Mouse (Mus musculus): ENCODE measurements around the gene Lgsn.
A peak's percentile ranks its signal among the peaks of the same experiment; 100 is the strongest.

The Lgsn gene

GRCm38 (mm10) chr1:31176101-31176500 is at the start of gene Lgsn:
Gene Lgsn (plus strand): TSS chr1:31176401.
- no peak for DNase-seq (ENCODE audit: low read depth, low spot score)

GRCm38 (mm10) chr1:31138387-31138786 is 37.8 kb upstream of the Lgsn start:
- DNase-seq (ENCODE audit: low read depth, low spot score): no peak

GRCm38 (mm10) chr1:31142288-31143094 is 33.7 kb upstream of the Lgsn start:
- DNase-seq (ENCODE audit: low read depth, low spot score): no peak

- no peak for DNase-seq (ENCODE audit: low read depth, low spot score)
Observed at GRCm38 (mm10) chr1:31143571-31143970, 32.6 kb upstream of the Lgsn start.

- no peak for DNase-seq (ENCODE audit: low read depth, low spot score)
Observed at GRCm38 (mm10) chr1:31149671-31150070, 26.5 kb upstream of the Lgsn start.

GRCm38 (mm10) chr1:31150546-31150945 is 25.7 kb upstream of the Lgsn start:
- no peak for DNase-seq (ENCODE audit: low read depth, low spot score)

- DNase-seq (ENCODE audit: low read depth, low spot score): peak; percentile 30
Observed at GRCm38 (mm10) chr1:31152799-31153426, 23.3 kb upstream of the Lgsn start.

- peak; percentile 67 for DNase-seq (ENCODE audit: low read depth, low spot score)
Observed at GRCm38 (mm10) chr1:31153793-31154349, 22.3 kb upstream of the Lgsn start.

GRCm38 (mm10) chr1:31156185-31156584 is 20.0 kb upstream of the Lgsn start:
- DNase-seq (ENCODE audit: low read depth, low spot score): no peak

- DNase-seq (ENCODE audit: low read depth, low spot score): no peak
Observed at GRCm38 (mm10) chr1:31156884-31157283, 19.3 kb upstream of the Lgsn start.

GRCm38 (mm10) chr1:31164527-31165189 is 11.5 kb upstream of the Lgsn start:
- no peak for DNase-seq (ENCODE audit: low read depth, low spot score)

- no peak for DNase-seq (ENCODE audit: low read depth, low spot score)
Observed at GRCm38 (mm10) chr1:31165326-31166121, 10.7 kb upstream of the Lgsn start.

- DNase-seq (ENCODE audit: low read depth, low spot score): no peak
Observed at GRCm38 (mm10) chr1:31175401-31175800, 800 bp upstream of the Lgsn start.

- DNase-seq (ENCODE audit: low read depth, low spot score): no peak
Observed at GRCm38 (mm10) chr1:31178264-31178663, 2.1 kb downstream of the Lgsn start.

GRCm38 (mm10) chr1:31190237-31190866 is 14.2 kb downstream of the Lgsn start:
- DNase-seq (ENCODE audit: low read depth, low spot score): no peak

GRCm38 (mm10) chr1:31195633-31196032 is 19.4 kb downstream of the Lgsn start:
- DNase-seq (ENCODE audit: low read depth, low spot score): no peak

- no peak for DNase-seq (ENCODE audit: low read depth, low spot score)
Observed at GRCm38 (mm10) chr1:31196959-31197358, 20.8 kb downstream of the Lgsn start.

GRCm38 (mm10) chr1:31203771-31204170 is 27.6 kb downstream of the Lgsn start:
- DNase-seq (ENCODE audit: low read depth, low spot score): no peak

- no peak for DNase-seq (ENCODE audit: low read depth, low spot score)
Observed at GRCm38 (mm10) chr1:31205346-31205745, 29.1 kb downstream of the Lgsn start.

- DNase-seq (ENCODE audit: low read depth, low spot score): no peak
Observed at GRCm38 (mm10) chr1:31205770-31206169, 29.6 kb downstream of the Lgsn start.

- DNase-seq (ENCODE audit: low read depth, low spot score): peak; percentile 65
Observed at GRCm38 (mm10) chr1:31210144-31210543, 33.9 kb downstream of the Lgsn start.

Measured in ES-CJ7 (cell line).